Mouse (Mus musculus) erythroblast, adult 5-6 weeks (primary cell): ENCODE measurements around the gene Tspan7. TPM values are rescaled to one million over a fixed set of nuclear protein-coding genes. Genes with fewer than 3 reads are reported as not detected.

ENCODE experiments used
- ATAC-seq: replicated peaks from 2 replicates; pipeline ENCODE4 v1.8.0; 2016; ENCODE audit warnings: moderate number of reproducible peaks, mild to moderate bottlenecking, moderate TSS enrichment, inconsistent platforms; ENCODE audit not compliant: poor library complexity, low FRiP score, severe bottlenecking
- total RNA-seq, 2 experiments: library from RNA; stranded (forward) in 1 of 2; stranded (reverse) in 1 of 2; fragments of 150-400 nt in 1 of 2; fragments of 200-764, 138-1000 nt in 1 of 2; gene quantifications; 2 replicates each; pipeline versions ENCODE4 v1.2.3 to v1.2.4; 2015 to 2017; ENCODE audit warnings: low replicate concordance in 2 of 2

Tspan7 gene
- total RNA-seq, 2 experiments from 2014 or later: 0.19 TPM; not detected in 1

DNA sequence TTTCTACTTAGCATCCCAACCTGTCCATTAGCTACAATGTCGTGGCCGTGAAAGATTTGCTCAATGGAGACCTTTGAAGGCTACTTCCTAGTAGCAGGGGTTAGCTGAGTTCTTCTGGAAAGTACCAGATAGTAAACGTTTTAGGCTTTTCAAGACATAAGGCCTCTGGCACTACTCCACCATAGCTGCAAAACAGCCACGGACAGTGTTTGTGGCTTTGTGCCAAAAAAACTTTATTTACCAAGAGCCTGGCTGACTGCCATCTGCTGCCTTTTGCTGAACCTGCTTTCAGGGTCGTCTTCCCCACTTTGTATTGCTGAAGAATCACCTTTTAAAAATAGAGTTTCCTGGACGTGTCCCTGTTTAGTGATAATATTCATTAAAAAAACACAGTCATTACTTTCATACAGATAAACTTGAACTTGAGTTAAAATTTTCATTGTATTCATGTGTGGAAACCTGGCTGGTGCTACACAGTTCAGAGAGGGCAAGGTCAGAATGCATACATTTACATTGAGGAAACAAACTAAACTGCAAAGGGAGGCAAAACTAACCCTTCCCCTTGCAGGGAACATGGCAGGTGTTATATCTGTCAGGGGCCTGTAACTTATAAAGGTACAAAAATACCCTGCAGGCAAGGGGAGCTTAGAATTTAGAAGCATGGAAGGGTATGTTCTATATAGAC, 54.7 kb downstream of the Tspan7 start:
- no peak for ATAC-seq

DNA sequence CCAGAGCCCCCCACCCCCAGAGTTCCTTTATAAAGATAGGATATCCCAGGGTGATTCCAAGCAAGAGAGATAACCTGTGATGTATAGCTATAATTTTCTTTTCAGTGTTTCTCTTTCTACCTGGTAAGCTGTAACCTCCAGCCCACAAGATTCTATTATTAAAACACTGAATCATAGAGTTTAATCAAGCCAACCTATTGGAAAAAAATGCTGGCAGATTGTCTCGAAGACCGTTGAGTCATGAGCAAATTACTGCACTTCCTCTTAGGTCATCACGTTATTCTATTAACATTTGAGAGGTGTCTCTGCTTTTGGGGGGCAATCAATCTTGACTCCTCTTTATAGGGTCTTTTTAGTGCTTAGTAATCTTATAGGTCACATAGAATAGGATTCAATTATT, 61.9 kb downstream of the Tspan7 start:
- ATAC-seq: no peak

DNA sequence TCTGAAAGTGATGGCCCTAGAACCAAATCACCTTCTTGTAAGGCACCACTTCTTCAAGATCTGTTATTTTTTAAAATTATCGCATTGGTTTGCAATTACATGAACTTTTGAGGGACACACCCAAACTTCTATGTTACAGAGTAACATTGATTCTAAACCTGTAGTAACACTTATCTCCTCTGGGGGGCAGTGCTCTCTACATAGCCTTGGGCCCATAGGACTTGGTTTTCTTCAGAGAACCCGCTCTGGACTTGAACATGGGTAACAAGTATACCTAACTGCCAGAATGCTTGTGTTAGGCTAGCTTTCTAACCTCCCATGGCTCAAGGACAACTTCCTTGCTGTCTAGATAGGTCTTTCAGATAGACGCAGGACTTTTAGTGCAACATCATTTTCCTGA, 64.8 kb downstream of the Tspan7 start:
- no peak for ATAC-seq

DNA sequence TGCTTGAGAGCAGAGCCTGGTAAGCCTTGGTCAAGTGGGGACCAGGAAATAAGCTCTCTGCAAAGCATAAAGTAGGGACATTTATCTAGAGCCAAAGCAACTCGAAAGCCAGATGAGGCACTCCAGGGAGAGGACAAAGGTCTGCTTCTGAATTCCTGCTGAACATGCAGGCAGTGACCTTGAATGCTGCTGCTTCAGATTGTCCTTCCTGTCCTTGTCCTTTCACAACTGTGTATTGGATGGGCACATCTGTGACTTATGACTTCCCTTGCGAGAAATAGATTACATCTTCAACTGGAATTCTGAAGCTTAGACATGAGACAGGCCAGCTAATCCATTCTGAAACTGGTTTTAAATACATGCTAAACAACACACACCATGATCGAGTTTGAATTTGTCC, 71.9 kb downstream of the Tspan7 start:
- ATAC-seq: no peak

DNA sequence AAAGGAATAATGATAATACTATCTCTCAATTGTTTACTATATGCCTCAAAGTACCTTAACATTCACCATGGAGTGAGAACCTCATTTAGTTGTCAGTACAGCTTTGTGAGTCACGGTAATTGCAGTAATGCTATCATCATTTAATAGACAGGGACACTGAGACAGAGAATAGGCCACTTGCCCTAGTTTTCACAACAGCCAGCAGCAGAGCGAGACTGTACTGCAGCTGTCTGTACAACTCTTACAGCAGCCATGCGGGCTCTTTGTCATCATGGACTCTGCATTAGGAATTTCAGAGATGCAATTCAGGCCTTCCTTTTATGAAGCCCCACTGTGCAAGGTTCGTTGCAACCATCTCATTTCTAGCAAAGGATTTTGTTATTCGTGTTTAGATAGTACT, 72.6 kb downstream of the Tspan7 start:
- no peak for ATAC-seq

DNA sequence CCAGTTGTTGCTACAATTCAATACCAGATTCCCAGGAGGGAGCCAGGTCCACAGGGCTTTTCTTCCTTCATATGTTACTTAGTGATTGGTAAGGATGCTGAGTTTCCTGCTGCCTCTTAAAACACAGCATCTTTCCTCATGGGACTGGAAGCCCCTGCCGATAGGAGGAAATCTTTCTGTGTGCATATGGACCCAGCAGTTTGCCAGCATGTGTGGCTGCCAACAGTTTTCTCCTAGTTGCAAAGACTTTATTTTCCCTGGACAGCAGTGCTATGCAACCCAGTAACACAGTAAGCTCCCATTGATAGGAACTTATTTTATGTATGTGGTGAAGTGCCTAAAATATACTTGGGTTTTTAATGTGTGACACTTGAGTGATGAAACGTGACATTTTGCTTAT, 73.7 kb downstream of the Tspan7 start:
- no peak for ATAC-seq

DNA sequence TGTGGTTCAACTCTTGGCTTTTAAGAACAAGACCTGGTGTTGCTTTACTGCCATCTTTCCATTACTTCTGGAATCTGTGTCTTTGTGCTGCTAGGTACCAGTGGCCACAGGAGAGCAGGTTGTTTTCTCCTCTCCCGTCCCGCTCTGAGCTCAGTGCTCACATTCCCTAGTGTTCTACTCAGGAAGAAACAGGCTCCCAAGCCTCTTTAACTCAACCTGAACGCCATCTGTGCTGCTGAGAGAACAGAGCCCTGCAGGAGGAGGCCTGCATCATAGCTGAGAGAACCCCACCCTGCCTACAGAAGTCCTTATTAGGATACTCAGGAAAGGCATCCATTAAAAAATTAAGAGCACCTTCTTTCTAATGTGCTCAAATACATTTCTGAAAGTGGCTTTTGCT, 80.9 kb downstream of the Tspan7 start:
- no peak for ATAC-seq

DNA sequence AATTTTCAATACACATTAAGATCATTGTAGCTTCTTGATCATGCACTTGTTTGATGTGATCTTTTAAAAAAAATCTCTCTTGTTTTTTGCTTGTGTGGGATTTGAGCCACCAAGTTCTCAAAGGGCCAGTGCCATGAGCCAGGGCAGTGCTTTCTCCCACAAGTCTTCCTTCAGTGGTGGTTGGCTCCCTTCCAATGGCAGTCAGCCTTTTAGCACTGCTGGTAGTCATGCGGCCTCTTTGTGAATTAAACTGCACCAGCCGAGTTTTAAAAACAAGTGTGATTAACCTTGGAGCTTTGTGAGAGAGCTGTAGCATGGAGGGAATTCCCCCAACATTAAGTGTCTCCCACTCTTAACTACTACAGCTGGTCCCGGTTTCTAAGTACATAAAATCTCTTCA, 89.6 kb downstream of the Tspan7 start:
- ATAC-seq: no peak

DNA sequence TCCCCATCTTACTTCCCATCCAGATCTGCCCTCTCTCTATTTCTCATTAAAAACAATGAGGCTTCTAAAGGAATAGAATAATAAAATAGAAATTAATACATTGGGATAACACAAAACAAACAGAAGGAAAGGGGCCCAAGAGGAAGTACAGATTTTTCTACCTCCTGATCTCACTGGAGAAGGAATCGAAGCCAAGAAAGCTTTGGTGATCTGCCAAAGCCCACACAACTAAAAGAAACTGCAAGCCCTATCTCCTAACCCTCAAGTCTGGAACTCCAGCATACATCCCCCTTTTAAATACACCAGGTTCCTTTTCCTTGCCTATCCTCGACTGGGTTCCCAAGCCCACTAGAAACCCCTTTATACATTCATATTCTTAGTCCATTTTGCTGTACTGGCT, 90.4 kb downstream of the Tspan7 start:
- no peak for ATAC-seq

DNA sequence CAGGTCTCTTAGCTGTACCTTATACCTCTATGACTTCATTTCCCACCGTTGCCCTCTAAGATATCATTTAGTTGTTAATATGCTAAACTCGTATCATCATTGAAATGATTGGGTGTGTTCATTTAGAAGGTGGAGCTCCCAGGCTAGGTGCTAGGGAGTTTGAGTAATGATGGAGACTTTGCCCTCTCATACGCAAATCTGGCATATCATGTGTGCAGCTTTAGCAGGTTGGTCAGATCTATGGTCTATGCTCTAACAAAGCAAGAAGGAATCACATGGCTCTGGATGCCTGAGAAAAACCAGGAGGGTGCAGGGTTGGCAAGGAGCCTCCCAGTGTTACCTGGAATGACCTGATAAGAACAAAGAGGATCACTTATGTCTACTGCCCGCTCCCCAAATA, 91.4 kb downstream of the Tspan7 start:
- no peak for ATAC-seq

DNA sequence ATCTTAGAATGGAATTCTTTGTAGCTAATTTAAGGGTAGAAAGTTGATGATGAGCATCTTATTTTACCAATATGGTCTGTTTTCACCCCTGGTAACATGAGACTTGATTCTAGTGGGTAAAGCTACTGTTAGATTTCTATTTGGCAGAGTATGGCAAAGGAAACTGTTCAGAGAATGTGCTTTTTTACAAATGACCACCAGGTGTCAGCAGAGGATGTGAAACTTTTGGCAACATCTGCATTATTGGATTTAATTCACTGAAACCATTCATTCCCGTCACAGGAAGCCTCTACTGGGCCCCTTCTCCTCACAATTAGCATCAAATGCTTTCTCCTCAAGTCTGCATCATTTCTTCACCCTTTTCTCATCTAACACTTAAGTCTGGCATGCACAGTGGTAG, 92.4 kb downstream of the Tspan7 start:
- ATAC-seq: no peak

DNA sequence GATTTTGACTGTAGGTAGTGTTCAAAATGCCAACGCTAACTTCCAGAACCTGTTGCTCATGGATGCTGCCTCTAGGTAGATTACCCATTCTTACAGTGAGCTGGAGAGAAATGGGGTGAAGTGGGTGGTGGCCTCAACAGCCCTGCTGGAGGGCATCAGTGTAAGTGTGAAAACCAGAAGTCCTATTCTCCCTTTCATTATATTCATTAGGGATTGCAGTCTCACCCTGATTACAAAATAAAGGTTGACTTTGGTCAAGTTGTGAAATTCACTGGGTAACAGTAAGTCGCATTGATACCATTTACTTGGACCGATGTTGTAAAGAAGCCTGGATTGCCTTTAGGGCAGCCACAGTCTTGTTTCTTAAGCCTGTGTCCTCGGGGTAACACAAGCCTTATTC, 97.8 kb downstream of the Tspan7 start:
- ATAC-seq: no peak

DNA sequence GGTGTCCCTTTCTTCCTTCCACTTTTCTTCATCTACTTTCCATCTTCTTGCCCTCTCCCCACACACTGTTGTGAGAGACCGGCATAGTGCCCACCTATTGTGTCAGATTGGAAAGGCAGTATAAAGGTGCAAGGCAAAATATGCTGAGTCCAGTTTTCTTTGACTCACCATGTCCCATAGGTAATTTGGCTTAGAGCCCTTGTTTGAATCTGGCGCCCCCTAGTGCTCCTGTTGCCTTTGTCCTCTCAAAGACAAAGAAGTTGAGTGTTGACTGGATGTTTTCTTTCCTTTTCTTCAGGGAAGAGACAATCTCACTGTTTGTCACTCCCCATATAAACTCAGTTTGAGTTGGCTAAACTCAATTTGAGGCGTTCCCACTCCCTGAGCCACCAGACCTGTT, 107.3 kb downstream of the Tspan7 start:
- no peak for ATAC-seq

DNA sequence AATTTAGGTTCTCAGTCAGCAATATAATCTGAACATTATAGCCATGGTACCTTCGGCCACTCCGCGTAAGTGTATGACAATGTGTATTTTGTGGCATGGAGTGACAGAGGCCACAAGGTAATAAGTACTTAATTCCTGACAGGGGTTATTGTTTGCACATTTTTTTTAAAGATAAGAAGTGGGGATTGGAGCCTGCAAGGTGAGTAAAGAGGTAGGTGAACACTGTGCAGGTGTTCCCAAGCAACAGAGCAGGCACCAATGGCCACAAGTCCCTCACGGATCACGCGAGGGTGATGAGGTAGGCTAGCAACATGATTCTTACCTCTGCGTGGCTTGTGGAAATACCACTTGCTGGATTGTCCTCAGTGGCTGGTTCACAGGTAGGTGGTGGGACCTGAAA, 108.6 kb downstream of the Tspan7 start:
- ATAC-seq: no peak

DNA sequence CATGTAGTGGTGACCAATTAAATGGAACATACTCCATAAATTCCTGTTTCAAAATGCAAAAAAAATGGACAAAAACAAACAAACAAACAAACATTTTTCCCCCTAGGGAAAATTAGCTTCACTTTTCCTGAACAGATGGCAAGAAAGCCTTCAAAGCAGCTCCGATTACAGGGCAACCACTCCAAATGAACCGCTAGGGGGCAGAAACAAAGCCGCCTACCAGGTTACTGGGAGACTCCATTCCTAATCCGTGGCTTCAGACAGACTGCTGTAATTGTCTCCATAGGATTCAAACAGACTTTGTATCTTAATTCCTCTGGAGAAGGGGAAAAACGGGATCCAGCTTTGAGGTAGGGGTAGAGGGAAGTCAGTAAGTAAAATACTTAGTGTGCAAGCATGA, 132.2 kb downstream of the Tspan7 start:
- ATAC-seq: no peak

DNA sequence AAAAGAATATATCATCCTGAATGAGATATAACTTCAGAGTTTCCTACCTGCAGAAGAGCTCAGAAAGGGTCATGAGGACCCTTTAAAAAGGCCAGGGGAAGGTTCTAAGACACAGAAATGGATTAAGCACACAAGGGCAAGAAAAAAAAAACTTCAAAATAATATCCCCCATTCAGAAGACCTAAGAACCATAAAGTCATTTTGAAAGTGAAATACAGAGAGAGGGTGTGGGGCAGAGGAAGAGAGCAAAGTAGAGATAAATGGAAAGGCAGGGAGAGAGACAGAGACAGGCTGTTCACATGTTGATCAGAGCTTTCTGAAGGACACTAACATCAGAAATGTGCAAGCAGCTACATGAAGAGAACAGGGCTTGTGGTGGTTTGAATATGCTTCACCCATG, 156.1 kb downstream of the Tspan7 start:
- ATAC-seq: no peak

Other genes starting within 250 kb of the Tspan7 start
- gene Otc, start 232.9 kb upstream of the Tspan7 start, total RNA-seq (2015; ENCODE audit: low replicate concordance): not detected in 2 replicates
- not detected in 2 replicates for gene Otc, start 232.9 kb upstream of the Tspan7 start, total RNA-seq (2017; ENCODE audit: low replicate concordance)
- gene Mid1ip1, start 229.9 kb downstream of the Tspan7 start, total RNA-seq (2015; ENCODE audit: low replicate concordance): 11.5 and 11.9 TPM in 2 replicates
- gene Mid1ip1, start 229.9 kb downstream of the Tspan7 start, total RNA-seq (2017; ENCODE audit: low replicate concordance): 17.0 and 25.6 TPM in 2 replicates